1 mouse cellular context compared by ENCODE assay signal in genomic region chr7:16955712-16956111, GRCm38 (mm10).
TF ChIP-seq lines count a peak whose summit lies in the region.

No protein-coding gene starts in this region.

TF ChIP-seq in MEL, 35 proteins besides CTCF, POLR2A, EP300 and RAD21:
- no peak for TF ChIP-seq SMC3 (IDR thresholded peaks at IDR 0.05; ENCODE audit: low read depth, low read length)
- TF ChIP-seq ZNF384 (IDR thresholded peaks at IDR 0.05; ENCODE audit: low read depth, low read length): peak; percentile 35
- no peak for TF ChIP-seq KAT2A (conservative IDR thresholded peaks at IDR 0.05; ENCODE audit: low read depth, low read length)
- no peak for TF ChIP-seq TAL1 (IDR thresholded peaks at IDR 0.05; ENCODE audit: low read length)
- no peak for TF ChIP-seq E2F4 (IDR thresholded peaks at IDR 0.05; ENCODE audit: borderline replicate concordance, low read depth, low read length)
- TF ChIP-seq MYC (IDR thresholded peaks at IDR 0.05; ENCODE audit: low read depth, low read length): no peak
- TF ChIP-seq MAFK (IDR thresholded peaks at IDR 0.05; ENCODE audit: borderline replicate concordance, low read depth, low read length): no peak
- TF ChIP-seq MAZ (IDR thresholded peaks at IDR 0.05; ENCODE audit: low read depth, low read length): no peak
- TF ChIP-seq GATA1 (IDR thresholded peaks at IDR 0.05; ENCODE audit: low read depth, low read length): no peak
- TF ChIP-seq RCOR1 (IDR thresholded peaks at IDR 0.05; ENCODE audit: low read depth, low read length): peak; percentile 67
- TF ChIP-seq ZMIZ1 (IDR thresholded peaks at IDR 0.05; ENCODE audit: low read depth, low read length): no peak
